Mouse (Mus musculus) gastrocnemius, adult 2 months (tissue): ENCODE measurements around the gene Acsm4. TPM values are rescaled to one million over a fixed set of nuclear protein-coding genes. Genes with fewer than 3 reads are reported as not detected.
"Not testable (repeated sequence)": the region's sequence is repeated elsewhere in the genome, so short reads cannot be mapped to it uniquely, and the experiment has no call there.

Experiments
- DNase-seq: peaks from one replicate; pipeline ENCODE4 v3.0.0; 2022
- H3K27ac ChIP-seq: fragments of 200-600 bp; 2 replicates; pipeline ENCODE4 v1.8.1; 2022; ENCODE audit warnings: mild to moderate bottlenecking
- H3K4me3 ChIP-seq: fragments of 200-600 bp; 2 replicates; pipeline ENCODE4 v1.8.1; 2022; ENCODE audit warnings: mild to moderate bottlenecking, moderate library complexity
- CTCF ChIP-seq: fragments of 200-600 bp; IDR thresholded peaks from 2 replicates; pipeline ENCODE4 v1.8.1; 2022; ENCODE audit warnings: antibody characterized with exemption, mild to moderate bottlenecking, moderate library complexity
- intact Hi-C: fragments of 180-260 bp; cut with DNase I; formaldehyde crosslinking; loops from one replicate; pipeline ENCODE4 v1.15.1; 2025
- total RNA-seq, 2 experiments: library from RNA; stranded (reverse); gene quantifications; 2 replicates each; pipeline ENCODE4 v1.2.3; 2021

Gene Acsm4
- total RNA-seq, 2 experiments from 2014 or later, result not detected

- DNase-seq, H3K4me3 ChIP-seq, H3K27ac ChIP-seq, intact Hi-C loops: not testable (repeated sequence)
- TF ChIP-seq CTCF, result peak; percentile 15; the same call in 1 of the 2 replicates
Observed at GRCm38 (mm10) chr7:119731262-119731661, 41.4 kb downstream of the Acsm4 start.

GRCm38 (mm10) chr7:119738877-119739276 lies 49.1 kb downstream of the Acsm4 start:
- H3K4me3 ChIP-seq, result no peak overlapping the region
- intact Hi-C loops, result no loop called here
- H3K27ac ChIP-seq, result no peak overlapping the region
- DNase-seq, result no peak
- no peak for TF ChIP-seq CTCF

- DNase-seq, intact Hi-C loops: not testable (repeated sequence)
- peak overlapping the region; percentile 68; the same call in 1 of the 2 replicates for H3K27ac ChIP-seq
- H3K4me3 ChIP-seq, result peak overlapping the region; percentile 65
Observed at GRCm38 (mm10) chr7:119739798-119740468, 50.1 kb downstream of the Acsm4 start.

GRCm38 (mm10) chr7:119744321-119744720 lies 54.5 kb downstream of the Acsm4 start:
- no peak for TF ChIP-seq CTCF
- H3K27ac ChIP-seq, result no peak overlapping the region
- no peak overlapping the region for H3K4me3 ChIP-seq
- intact Hi-C loops, result no loop called here
- peak; percentile 20 for DNase-seq

- Histone ChIP-seq H3K4me3 (no peak overlapping the region), H3K27ac (no peak overlapping the region)
- no peak for DNase-seq
- intact Hi-C loops, result no loop called here
- TF ChIP-seq CTCF, result no peak
Observed at GRCm38 (mm10) chr7:119745869-119746268, 56.0 kb downstream of the Acsm4 start.

- Histone ChIP-seq H3K4me3 (no peak overlapping the region), H3K27ac (no peak overlapping the region)
- TF ChIP-seq CTCF, result no peak
- intact Hi-C loops, result no loop called here
- no peak for DNase-seq
Observed at GRCm38 (mm10) chr7:119748761-119749160, 58.9 kb downstream of the Acsm4 start.

GRCm38 (mm10) chr7:119749942-119750341 lies 60.1 kb downstream of the Acsm4 start:
- no peak for TF ChIP-seq CTCF
- no peak for DNase-seq
- intact Hi-C loops, result no loop called here
- Histone ChIP-seq H3K27ac (no peak overlapping the region), H3K4me3 (no peak overlapping the region)

GRCm38 (mm10) chr7:119753696-119754095 lies 63.9 kb downstream of the Acsm4 start:
- no peak for TF ChIP-seq CTCF
- no peak overlapping the region for H3K27ac ChIP-seq
- no peak for DNase-seq
- intact Hi-C loops, result no loop called here
- no peak overlapping the region for H3K4me3 ChIP-seq

- no peak for DNase-seq
- Histone ChIP-seq H3K4me3 (no peak within 1 kb of the TSS), H3K27ac (no peak within 1 kb of the TSS)
- intact Hi-C loops, result no loop called here
- TF ChIP-seq CTCF, result no peak
Observed at GRCm38 (mm10) chr7:119760527-119760951, 70.7 kb downstream of the Acsm4 start, which contains the start of gene Acsm3. TSS of gene Acsm3 (plus strand) at chr7:119760923.

GRCm38 (mm10) chr7:119762166-119762697 lies 72.4 kb downstream of the Acsm4 start:
- no peak overlapping the region for H3K4me3 ChIP-seq
- no peak for TF ChIP-seq CTCF
- DNase-seq, result no peak
- intact Hi-C loops, result no loop called here
- no peak overlapping the region for H3K27ac ChIP-seq

Other genes starting within 250 kb of the Acsm4 start
- not detected for gene Gp2, start 230.7 kb upstream of the Acsm4 start, total RNA-seq
- gene Umod, start 210.7 kb upstream of the Acsm4 start, total RNA-seq, result not detected
- gene Acsm5, start 170.6 kb upstream of the Acsm4 start, total RNA-seq, result under 1 TPM in 1 of 2 experiments, not detected in 1; 0.84 TPM
- not detected for gene Pdilt, start 166.5 kb upstream of the Acsm4 start, total RNA-seq
- gene Acsm2, start 135.7 kb upstream of the Acsm4 start, total RNA-seq, result not detected
- gene Acsm1, start 83.0 kb upstream of the Acsm4 start, total RNA-seq, result under 1 TPM in 1 of 2 experiments, not detected in 1; 0.13 TPM
- gene Thumpd1, start 30.8 kb downstream of the Acsm4 start, total RNA-seq, result 10 to 100 TPM; 18.3 to 18.4 TPM
- gene Acsm3, start 70.9 kb downstream of the Acsm4 start, total RNA-seq, result under 1 TPM; 0.31 to 0.66 TPM
- under 1 TPM; 0.64 to 0.71 TPM for gene Rexo5, start 104.0 kb downstream of the Acsm4 start, total RNA-seq
- gene Eri2, start 104.0 kb downstream of the Acsm4 start, total RNA-seq, result 1 to 10 TPM; 1.0 to 1.2 TPM
- 10 to 100 TPM; 11.8 to 12.8 TPM for gene Lyrm1, start 205.8 kb downstream of the Acsm4 start, total RNA-seq
- gene Dcun1d3, start 206.3 kb downstream of the Acsm4 start, total RNA-seq, result 10 to 100 TPM; 16.8 to 25.3 TPM